Mouse (Mus musculus) spleen, adult 18-20 months (tissue): ENCODE measurements around the gene Klhdc7b.

Experiments used
- DNase-seq, 2 experiments: peaks; one replicate each; pipeline ENCODE4 v3.0.0; 2022; ENCODE audit warnings: mixed read lengths in 2 of 2

Klhdc7b gene

DNA sequence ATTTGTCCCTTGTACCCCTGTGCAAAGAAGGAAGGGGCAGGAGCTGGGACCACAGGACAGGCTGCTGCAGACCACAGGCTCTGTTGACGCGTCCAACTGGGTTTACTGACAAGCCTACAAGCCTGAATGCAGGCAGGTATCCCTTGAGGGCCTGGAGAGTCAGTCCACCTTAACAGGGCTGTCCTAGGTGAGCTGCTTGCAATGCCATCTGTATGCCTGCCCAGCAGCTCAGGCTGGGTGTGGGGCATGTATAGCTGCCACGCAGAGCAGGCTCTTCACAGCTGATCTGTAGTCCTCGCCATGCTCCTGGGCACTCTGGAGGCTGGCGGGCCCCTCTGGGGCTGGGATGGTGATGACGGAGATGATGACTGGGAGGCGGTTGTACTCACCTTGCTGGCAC lies at the start of gene Klhdc7b:
Gene Klhdc7b, plus strand, starts transcription at position 301 of the 400 bp plus-strand sequence.
- no peak for DNase-seq

DNA sequence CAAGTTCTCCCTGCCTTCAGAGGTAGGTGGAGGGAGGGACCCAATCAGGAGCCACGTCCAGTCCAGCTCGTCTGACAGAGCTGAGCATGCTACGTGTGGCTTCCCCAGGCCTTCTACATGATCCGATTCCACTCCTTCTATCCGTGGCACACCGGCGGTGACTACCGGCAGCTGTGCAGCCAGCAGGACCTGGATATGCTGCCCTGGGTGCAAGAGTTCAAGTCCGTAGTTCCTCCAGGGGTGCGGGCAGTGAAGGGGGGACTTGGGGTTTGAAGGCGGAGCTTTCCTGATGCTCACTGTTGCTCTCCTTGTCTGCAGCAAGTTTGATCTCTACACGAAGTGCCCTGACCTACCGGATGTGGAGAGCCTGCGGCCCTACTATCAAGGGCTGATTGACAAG lies 48.3 kb upstream of the Klhdc7b start:
- no peak for DNase-seq

DNA sequence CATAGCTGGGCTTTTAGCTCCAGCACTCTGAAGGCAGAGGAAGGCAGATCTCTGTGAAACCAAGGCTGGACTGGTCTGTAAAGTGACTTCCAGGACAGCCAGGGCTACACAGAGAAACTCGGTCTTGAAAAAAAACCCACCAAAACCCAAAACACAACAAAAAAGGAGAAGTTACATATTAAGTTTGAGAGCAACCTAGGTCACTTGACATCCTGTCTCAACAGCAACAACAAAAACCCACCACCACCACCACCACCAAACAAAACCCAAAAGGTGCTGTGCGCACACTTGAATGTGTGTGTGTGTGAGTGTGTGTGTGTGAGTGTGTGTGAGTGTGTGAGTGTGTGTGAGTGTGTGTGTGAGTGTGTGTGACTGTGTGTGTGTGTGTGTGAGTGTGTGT lies 45.0 kb upstream of the Klhdc7b start:
- DNase-seq: no peak

DNA sequence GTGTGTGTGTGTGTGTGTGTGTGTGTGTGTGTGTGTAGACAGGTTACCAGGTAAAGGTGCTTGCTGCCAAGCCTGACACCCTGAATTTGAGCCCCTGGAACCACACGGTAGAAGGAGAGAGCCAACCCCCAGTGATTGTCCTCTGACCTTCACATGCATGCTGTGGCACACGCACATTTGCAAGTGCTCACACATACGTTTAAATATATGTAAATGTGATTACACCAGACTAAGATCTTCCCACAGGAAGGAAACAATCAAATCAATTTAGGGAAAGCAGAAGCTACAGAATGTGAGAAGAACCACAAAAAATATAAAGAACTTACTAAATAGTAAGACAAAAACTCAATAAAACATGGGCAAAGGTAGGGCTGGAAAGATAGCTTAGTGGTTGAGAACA lies 44.6 kb upstream of the Klhdc7b start:
- no peak for DNase-seq

DNA sequence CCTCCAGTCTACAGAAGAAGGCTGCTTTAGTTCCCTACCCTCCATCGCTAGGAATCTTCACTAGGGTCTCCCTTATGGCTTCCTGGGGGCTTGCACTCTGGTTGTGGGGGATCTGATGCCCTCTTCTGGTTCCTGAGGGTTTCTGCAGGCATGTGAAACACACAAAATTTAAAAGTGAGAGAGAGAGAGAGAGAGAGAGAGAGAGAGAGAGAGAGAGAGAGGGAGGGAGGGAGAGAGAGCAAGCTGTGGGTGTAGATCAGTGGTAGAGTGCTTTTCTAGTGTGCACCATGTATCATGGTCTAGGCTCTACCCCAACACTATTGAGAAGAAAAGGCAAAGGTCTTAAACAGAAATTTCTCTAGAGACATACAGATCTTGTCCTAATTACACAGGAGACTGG lies 43.0 kb upstream of the Klhdc7b start:
- no peak for DNase-seq

DNA sequence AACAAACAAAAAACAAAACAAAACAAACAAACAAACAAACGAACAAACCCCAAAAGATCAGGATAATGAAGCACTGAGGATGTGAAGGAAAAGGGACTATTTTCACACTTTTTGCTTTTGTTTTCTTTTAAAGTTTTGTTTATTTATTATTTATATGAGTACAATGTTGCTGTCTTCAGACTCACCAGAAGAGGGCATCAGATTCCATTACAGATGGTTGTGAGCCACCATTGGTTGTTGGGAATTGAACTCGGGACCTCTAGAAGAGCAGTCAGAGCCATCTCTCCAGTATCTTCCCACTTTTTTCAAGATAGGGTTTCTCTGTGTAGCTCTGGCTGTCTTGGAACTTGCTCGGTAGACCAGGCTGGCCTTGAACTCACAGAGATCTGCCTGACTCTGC lies 41.4 kb upstream of the Klhdc7b start:
- no peak for DNase-seq

DNA sequence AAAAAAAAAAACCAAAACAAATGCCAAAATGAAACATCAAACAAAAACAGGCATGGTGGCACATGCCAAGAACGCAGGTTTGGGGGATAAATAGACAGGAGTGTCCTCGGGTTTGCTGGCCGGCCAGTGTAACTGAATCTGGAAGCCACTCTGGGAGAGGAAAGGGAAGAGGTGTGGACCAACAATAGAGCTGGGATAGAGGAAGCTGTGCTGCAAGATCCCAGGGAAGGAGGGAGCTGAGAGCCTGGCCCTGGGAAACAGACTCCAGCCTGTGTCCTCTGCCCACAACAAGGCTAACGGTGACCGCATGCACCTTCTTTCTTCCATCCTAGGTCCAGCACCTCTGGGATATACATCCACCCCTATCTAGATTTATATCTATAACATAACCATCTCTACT lies 34.3 kb upstream of the Klhdc7b start:
- no peak for DNase-seq

DNA sequence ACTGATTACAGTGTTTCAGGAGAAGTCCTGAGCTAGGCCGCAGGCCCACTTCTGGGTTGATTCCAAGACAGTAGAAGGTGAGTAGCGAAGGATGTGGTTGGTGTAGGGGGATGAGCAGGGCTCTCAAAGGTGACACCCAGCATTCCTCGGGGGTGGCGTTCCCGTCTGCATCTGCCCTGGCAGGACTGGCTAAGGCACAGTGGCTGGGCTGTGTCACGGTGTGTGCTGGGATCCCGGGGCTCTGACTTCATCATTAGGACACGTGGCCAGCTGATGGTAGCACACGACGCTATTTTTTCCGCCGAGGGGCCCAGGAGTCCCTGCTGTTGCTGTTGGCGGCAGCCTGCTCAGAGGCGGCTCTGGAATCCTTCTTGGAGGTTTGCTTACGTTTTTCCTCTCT lies 33.4 kb upstream of the Klhdc7b start:
- DNase-seq: no peak

DNA sequence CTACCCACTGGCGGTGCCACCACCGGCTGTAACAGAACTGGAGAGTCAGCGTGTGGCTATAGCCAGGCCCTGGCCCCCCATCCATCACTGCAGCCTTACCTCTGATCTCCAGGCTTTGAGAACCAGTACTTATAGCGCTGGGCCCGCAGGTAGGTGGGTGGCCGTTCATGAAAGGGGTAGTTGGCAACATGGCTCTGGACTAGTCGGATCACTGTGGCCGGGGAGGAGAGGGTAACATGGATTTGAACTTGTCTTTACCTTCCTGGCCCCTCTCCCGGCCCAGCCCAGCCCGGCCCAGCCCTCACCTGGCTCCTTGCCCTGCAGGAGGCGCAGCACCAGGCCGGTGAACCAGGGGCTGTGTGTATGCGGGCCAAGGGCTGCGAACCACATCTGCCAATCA lies 32.7 kb upstream of the Klhdc7b start:
- no peak for DNase-seq

DNA sequence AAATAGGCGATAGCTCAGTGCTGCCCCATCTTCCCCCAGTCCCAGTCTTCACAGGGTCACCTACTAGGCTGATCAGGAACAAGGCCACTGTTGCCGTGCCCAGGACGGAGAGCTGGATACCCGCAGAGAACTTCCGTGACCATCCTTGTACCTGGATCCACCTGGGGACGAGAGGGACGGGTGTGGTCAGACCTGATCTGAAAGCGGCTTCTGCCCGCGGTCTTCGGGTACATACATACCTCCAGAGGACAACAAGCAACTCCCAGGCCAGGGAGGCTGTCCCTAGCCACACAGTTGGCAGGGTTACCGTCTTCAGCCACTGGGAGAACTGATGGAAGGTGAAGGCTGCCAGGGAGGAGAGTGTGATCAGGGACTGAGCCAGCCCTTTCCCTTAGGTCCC lies 31.9 kb upstream of the Klhdc7b start:
- no peak for DNase-seq

DNA sequence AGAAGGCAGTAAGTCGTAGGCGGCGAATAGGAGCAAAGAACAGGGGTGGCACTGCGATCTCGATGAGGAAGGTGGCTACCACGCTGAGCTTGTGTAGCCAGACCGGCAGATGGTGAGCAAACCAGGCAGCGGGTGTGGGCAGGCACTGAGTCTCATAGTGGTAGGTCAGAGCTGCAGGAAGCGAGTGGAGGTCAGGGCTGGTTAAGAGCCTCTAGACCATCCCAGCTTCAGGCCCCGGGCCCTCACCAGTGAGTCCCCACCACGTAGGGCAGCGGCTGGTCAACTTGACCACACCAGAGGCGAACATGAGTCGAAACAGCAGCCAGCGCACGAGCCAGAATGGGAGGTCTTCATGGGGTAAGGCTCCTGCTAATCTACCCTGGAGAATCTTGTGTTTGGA lies 30.9 kb upstream of the Klhdc7b start:
- no peak for DNase-seq

DNA sequence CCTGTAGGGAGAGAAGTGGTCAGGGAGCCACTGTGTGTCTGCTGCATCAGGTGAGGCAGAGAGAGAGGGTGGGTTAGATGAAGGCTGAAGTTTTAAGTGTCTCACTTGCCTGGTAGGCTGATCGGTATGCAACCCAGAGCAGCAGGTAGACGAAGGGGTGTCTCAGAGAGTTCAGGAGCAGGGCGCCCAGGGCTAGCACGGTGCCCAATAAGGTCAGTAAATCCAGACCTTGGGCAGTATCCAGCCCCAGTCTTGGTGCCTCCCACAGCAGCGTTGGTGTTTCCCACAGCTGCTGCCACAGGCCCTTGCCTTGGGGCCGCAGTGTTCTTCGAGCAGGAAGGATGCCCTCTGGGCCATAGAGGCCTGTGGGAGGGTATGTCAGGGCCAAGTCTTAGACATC lies 30.3 kb upstream of the Klhdc7b start:
- DNase-seq: no peak

DNA sequence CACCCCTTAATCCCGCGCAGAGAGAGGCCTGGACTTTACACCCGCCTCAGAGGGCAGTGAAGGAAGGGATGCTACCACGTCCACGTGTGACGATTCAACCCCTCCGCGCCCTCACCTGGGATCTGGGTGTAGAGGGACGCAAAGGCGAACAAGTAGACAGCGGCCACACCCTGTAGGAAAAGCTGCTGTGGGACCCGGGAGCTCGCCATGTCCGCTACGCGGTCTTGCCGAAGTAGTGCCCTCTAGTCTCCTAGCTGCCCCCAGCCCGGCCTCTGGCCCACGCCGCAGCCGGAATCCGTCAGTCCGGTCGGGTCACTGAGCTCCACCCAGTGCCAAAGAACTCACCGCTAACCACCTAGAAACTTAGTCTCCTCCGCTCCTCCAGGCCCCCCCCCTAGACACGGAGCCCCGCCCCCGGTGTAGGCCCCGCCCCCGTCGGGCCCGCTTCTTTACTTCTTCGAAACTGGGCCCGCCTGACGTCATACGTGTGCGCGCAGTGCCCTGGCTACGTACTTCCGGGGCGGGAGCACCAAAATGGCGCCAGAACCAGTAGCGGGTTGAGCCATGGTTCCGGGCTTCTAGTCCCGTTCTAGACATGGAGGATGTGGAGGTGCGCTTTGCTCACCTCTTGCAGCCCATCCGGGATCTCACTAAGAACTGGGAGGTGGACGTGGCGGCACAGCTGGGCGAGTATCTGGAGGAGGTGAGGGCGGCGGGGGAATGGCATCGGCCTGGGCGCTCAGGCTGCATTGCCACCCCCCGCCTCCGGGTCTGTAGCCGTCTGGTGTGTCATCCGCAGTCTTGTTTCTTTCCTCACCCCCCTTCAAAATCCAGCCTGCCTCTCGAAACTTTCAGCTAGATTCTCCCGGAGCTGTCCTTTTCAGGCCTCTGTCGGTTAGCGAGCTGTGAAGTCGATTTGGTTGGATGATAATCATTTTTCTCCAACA lies 29.2 kb upstream of the Klhdc7b start, which contains the start of the genes Lmf2 and Ncaph2:
Gene Lmf2, minus strand, starts transcription at position 419 of the 947 bp plus-strand sequence.
Gene Ncaph2, plus strand, starts transcription at position 479 of the 947 bp plus-strand sequence.
- peak; percentile 90 to 95 for DNase-seq

DNA sequence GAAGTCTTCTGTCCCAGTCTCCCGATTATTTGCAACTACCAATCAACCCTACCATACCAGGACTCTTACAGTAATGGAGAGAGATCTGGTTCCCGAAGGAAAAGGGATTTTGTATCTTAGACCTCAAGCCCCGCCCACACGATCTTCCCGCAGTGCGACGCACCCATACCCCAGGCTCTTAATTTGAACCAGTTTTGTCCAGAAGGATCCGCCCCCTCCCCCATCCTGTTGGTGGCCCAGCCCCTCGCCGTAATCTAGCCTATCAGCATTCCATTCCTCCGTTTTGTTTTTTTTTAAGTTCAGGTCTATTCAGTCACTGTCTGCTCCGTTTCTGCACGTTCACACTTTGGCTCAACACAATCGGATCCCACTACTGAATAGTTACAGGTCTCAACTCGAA lies 28.3 kb upstream of the Klhdc7b start:
- DNase-seq: no peak

DNA sequence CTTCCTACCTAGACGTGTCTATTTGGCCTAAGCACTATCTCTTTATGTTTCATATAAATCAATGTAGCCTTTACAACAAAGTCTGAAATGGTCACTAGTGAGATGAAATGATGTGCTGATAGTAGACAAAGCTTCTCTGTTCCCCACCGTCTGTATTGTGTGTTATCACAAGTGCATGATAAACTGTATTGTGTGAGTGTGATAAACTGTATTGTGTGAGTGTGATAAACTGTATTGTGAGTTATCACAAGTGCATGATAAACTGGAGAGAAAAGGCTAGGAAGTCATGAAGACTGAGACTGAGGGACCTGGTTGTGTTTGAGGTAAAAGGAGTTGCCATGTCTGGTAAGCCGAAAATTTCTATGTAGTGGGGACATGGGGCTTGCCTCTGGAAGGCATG lies 25.9 kb upstream of the Klhdc7b start:
- no peak for DNase-seq

DNA sequence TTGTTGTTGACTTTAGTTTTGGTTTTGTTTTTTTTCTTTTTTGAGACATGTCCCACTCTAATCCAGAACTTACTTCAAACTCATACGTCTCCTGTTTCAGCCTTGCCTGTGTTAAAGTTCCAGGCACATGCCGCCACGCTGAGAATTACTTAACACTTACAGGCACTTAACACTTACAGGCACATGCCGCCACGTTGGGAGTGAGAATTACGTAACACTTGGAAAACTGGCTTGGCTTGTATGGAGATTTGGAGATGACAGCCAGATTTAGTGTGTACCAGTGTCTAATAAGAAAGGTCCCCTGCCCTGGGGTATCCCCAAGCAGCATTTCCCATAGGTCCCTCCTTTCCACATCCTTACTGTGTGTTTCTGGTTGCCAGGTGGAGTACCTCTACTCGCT lies 21.7 kb upstream of the Klhdc7b start:
- no peak for DNase-seq

DNA sequence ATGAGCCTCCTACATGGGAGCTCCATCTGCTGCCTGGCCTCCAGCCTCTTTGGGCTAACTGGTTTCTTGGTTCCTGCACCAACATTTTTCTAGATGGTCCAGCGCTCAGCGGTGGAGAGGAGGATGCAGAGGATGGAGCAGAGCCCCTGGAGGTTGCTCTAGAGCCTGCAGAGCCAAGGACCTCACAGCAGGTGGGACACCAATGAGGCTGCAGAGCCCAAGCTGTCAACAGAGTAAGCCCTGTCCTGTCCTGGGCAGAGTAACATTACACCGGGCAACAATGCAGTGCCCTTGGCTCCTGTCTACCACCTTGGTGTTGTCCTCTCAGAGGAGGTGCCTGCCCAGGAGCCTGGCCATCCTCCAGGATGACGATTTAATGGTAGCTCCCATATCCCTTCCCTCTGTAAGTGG lies 19.6 kb upstream of the Klhdc7b start:
- DNase-seq: no peak

DNA sequence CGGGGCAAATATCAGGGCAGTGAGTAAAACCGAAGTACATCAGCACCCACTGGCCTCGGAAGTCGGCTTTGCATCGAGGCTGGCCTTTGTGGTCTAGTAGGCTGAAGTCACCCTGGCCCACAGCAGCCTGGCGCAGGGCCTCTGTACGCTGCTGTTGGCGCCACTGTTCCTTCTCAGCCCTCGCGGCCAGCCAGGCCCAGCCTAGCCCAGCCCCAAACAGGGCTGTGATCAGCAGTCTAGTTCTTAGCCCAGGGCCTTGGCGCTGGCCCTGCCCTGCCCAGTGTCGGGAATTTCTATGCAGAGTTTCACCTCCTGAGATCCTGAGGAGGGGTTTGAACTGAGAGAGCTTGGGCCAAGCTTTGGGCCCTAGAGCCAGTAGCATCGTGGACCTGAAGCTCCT lies 12.6 kb upstream of the Klhdc7b start:
- no peak for DNase-seq

DNA sequence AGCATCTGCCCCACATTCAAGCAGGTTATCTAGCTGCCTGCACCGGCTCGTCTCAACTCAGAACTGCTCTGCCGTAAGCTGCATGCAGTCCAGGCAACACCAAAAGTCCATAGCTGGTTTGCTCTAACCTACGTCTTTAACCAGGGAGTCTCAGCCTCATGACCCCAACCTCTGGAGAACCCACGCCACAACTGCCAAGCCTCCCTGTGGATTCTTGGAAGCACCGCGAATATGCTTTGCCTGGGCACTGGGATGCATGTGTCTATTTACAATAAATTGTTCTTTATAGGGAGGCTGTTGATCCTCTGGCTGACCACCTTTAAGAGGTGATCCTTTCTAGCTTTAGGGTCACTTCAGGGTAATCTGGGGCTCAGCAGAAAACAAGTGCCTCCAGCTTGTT lies 12.2 kb upstream of the Klhdc7b start:
- DNase-seq: no peak

DNA sequence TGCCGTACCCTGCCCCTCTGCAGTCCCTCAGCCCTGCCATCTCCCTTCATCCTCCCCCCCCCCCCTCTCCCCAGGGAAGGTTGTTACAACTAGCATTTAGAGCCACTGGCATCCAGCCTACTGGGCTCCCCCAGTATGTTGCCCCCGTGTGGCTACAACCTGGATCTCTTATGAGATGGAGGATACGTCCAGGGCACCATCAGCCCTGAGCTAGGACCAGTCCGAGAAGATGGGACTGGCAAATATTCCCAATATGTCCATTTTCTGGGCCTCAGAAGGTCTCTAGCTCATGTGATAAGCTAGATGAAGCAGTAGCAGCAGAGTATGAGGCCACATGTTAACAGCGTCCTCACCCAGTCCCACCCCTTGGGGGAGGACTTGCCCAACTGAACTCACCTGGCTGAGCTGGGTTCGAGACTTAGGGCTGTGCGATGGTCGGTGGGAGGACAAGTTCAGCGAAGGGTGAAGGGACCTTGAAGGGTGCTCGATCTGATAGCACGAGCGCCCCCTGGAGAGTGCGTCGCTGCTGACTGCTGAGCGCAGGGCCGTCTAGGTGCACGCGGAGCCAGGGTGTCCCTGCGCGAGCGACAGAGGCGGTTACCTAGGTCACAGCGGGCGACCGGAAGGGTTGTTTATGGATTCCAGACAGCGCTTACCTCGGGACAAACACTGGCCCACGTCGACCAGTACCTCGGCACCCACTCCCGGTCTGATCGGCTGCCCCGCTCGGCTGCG lies 11.5 kb upstream of the Klhdc7b start:
- peak; percentile 75 to 89 for DNase-seq

DNA sequence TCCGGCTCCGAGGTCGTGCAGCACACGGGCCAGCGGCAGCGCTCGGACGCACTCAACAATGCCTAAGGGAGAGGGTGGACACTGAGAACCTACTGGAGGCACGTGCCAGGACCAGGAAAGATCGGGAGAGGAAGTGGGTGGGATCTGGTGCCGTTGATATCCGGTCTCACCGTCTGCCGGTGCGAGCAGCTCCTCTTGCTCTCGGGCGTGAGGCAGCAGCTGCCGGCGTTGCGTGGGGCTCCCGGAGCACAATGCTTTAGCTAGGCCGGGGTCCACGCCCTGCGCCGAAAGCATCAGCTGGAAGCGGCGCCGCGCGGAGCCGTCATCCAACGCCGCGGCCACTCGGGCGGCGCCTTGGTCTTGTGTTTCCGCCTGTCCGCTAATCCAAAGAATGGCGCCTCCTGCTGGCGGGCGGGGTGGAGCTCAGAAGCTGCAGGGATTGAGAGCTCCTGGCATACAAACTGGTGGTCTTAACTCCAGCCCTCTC lies 10.9 kb upstream of the Klhdc7b start, which contains the start of gene Sco2:
Gene Sco2, minus strand, starts transcription at position 85 of the 487 bp plus-strand sequence.
- peak; percentile 81 to 96 for DNase-seq

DNA sequence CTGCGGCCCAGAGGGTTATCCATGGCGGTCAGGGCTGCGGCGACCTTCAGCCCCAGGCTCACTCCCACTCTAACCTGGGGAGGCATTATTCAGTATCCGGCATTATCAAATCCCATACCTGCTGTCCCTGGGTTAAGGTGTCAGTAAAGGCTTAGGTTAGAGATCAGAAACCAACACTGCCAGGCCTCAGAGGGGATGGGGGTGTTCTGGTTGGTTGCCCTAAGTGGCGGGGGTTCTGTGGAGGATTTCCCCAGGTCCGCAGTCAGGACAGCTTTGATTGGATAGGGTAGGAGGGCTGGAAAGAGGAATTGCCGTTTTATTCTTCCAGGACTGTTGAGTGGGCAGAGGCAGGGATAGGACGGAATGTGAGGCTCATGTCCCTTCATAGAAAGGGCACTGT lies 10.4 kb upstream of the Klhdc7b start:
- no peak for DNase-seq

DNA sequence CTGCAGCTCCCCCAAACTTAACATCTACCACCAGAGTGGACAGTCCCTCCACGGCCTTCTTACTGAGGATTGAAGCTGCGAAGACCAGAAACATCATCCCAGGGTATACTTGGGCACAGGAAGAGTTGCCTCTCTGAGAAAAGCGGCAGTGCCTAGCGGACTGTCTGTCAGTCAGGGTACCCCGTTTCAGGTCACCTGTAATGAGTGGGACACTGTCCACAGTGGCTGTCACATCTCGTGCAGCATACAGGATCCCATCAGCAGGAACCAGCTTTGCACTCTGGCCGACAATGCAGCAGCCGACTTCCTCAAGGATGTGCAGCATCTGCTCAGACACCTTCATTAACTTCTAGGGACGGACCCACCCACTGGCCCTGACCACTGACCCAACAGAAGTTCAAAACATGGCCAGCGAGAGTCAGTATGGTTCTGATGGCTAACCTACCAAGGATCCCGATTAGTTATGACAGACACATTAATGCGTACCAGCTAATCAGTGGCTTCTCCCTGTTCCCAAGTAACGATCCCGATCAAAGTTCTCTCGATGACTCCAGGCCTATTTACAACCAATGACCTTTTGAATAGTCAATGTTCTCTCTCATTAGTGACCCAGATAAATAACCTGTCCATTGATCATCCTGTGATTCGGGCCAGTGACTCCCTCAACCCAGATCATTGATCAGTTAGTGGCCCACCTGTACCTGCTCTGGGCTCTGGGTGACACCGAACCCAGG lies 9.7 kb upstream of the Klhdc7b start:
- no peak for DNase-seq
